Mouse (Mus musculus) neural tube, embryonic 11.5 days (tissue): Measurements from ENCODE around the gene Itm2b. TPM values are rescaled to one million over a fixed set of nuclear protein-coding genes. Genes with fewer than 3 reads are reported as not detected.

ENCODE experiments used
- ATAC-seq: fragments of 200-750 bp; cut with Nextera tagmentation; 2 replicates; pipeline ENCODE4 v1.8.0; 2017; ENCODE audit warnings: moderate number of reproducible peaks, mild to moderate bottlenecking, moderate TSS enrichment, moderate library complexity; ENCODE audit not compliant: insufficient read depth, low FRiP score, low TSS enrichment
- DNase-seq: peaks from one replicate; pipeline ENCODE4 v3.0.0-alpha.2; 2015; ENCODE audit warnings: low spot score
- H3K27ac ChIP-seq: fragments of 300-500 bp; sonication (generic); 2 replicates; pipeline ENCODE4 v1.5.1; 2014; ENCODE audit warnings: low read depth, mild to moderate bottlenecking, low read length
- H3K27me3 ChIP-seq: fragments of 300-500 bp; sonication (generic); 2 replicates; pipeline ENCODE4 v1.6.1; 2014; ENCODE audit warnings: mild to moderate bottlenecking, low read length, mixed read lengths; ENCODE audit not compliant: control insufficient read depth, insufficient read depth
- H3K36me3 ChIP-seq: fragments of 300-500 bp; sonication (generic); 2 replicates; pipeline ENCODE4 v1.6.1; 2014; ENCODE audit warnings: mild to moderate bottlenecking, low read length, moderate library complexity, mixed read lengths; ENCODE audit not compliant: control insufficient read depth, insufficient read depth
- H3K4me1 ChIP-seq: fragments of 300-500 bp; sonication (generic); 2 replicates; pipeline ENCODE4 v1.6.1; 2014; ENCODE audit warnings: low read length, mixed read lengths; ENCODE audit not compliant: control insufficient read depth, insufficient read depth
- H3K4me2 ChIP-seq: fragments of 300-500 bp; sonication (generic); 2 replicates; pipeline ENCODE4 v1.6.1; 2014; ENCODE audit warnings: low read depth, mild to moderate bottlenecking, moderate library complexity
- H3K4me3 ChIP-seq: fragments of 300-500 bp; sonication (generic); 2 replicates; pipeline ENCODE4 v1.5.1; 2014; ENCODE audit warnings: low read depth, low read length
- H3K9ac ChIP-seq: fragments of 300-500 bp; sonication (generic); 2 replicates; pipeline ENCODE4 v1.6.1; 2014; ENCODE audit warnings: mild to moderate bottlenecking, low read length
- H3K9me3 ChIP-seq: fragments of 300-500 bp; sonication (generic); 2 replicates; pipeline ENCODE4 v1.6.1; 2016; ENCODE audit warnings: low read length; ENCODE audit not compliant: control insufficient read depth
- WGBS: fragments of 180-500 bp; shearing (Covaris S2); extraction: QIAGEN DNeasy Blood & Tissue Kit; methylation state at CpG from one replicate; pipeline ENCODE4 v1.1.7; 2014; 5-methylcytosine and 5-hydroxymethylcytosine counted together
- polyA plus RNA-seq: library from polyadenylated mRNA; unstranded; fragments of >200 nt; fragmentation: Nextera tagmentation; extraction: Ambion mirVana; gene quantifications from 2 replicates; pipeline ENCODE4 v1.2.1, GENCODE M21; 2014

Gene Itm2b
- polyA plus RNA-seq, 1 experiment from 2014 or later: 349 TPM

DNA sequence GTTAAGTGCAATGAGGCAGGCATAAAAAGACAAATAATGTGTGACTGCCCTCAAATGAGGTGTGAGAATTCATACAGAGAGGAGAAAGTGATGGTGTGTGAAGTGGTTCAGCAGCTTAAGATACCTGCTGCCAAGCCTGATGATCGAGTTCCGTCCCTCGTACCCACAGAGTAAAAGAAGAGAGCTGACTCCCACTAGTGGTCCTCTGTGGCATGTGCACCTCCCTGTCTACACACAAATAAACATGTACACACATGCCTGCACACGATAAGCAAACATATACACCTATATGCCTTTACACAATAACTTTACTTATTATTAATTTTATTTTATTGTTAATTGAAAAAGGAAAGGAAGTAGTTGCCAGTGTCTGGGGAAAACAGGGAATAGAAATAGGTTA is 39.5 kb downstream of the Itm2b start:
- no peaks in the 10 kb centered on the region for H3K27me3 ChIP-seq
- H3K4me1 ChIP-seq: no peaks in the 10 kb centered on the region
- no peak overlapping the region for H3K27ac ChIP-seq
- DNase-seq: no peak
- H3K9me3 ChIP-seq: no peaks in the 10 kb centered on the region
- no peak overlapping the region for H3K4me2 ChIP-seq
- no peak for ATAC-seq
- no peak overlapping the region for H3K9ac ChIP-seq
- no peaks in the 10 kb centered on the region for H3K36me3 ChIP-seq
- 97% methylated on average over 4 of the region's 4 CpGs for WGBS
- H3K4me3 ChIP-seq: no peak overlapping the region

GRCm38 (mm10) chr14:73340051-73340755 is 44.9 kb downstream of the Itm2b start:
- H3K27me3 ChIP-seq: no peaks in the 10 kb centered on the region

GRCm38 (mm10) chr14:73339615-73340014 is 45.5 kb downstream of the Itm2b start:
- ATAC-seq (no peak), DNase-seq (no peak)
- H3K36me3 ChIP-seq: no peaks in the 10 kb centered on the region
- H3K4me3 ChIP-seq: no peak overlapping the region
- H3K9ac ChIP-seq: no peak overlapping the region
- no peaks in the 10 kb centered on the region for H3K27me3 ChIP-seq
- peaks cover 4% of the 10 kb centered on the region; the same call in 1 of the 2 replicates for H3K4me1 ChIP-seq
- WGBS: 82% methylated on average over 3 of the region's 3 CpGs
- no peaks in the 10 kb centered on the region for H3K9me3 ChIP-seq
- H3K4me2 ChIP-seq: no peak overlapping the region
- no peak overlapping the region for H3K27ac ChIP-seq

More at GRCm38 (mm10) chr14:73340051-73340755, 44.9 kb downstream of the Itm2b start:
- H3K4me1 ChIP-seq: 0 out of 2 replicates have a peak, but pooled peaks cover under 1% of the 10 kb centered on the region
- no peak overlapping the region for H3K4me2 ChIP-seq
- H3K9ac ChIP-seq: no peak overlapping the region
- no peaks in the 10 kb centered on the region for H3K36me3 ChIP-seq
- H3K27ac ChIP-seq: no peak overlapping the region
- ATAC-seq (no peak), DNase-seq (no peak)
- 63% methylated on average over 6 of the region's 6 CpGs for WGBS
- no peaks in the 10 kb centered on the region for H3K9me3 ChIP-seq
- H3K4me3 ChIP-seq: no peak overlapping the region

- DNase-seq: no peak
- WGBS: 86% methylated on average over 6 of the region's 6 CpGs
- no peak overlapping the region for H3K27ac ChIP-seq
- H3K4me2 ChIP-seq: no peak overlapping the region
- no peak for ATAC-seq
- no peaks in the 10 kb centered on the region for H3K9me3 ChIP-seq
- H3K27me3 ChIP-seq: no peaks in the 10 kb centered on the region
- no peak overlapping the region for H3K9ac ChIP-seq
- peaks cover 4% of the 10 kb centered on the region; the same call in 1 of the 2 replicates for H3K4me1 ChIP-seq
- no peaks in the 10 kb centered on the region for H3K36me3 ChIP-seq
- H3K4me3 ChIP-seq: no peak overlapping the region
These were observed 48.6 kb downstream of the Itm2b start for GRCm38 (mm10) chr14:73336316-73337080.

- no peaks in the 10 kb centered on the region for H3K9me3 ChIP-seq
- H3K4me3 ChIP-seq: no peak overlapping the region
- H3K27me3 ChIP-seq: no peaks in the 10 kb centered on the region
- WGBS: 78% methylated on average over 22 of the region's 22 CpGs
- no peak overlapping the region for H3K9ac ChIP-seq
- DNase-seq: no peak
- H3K4me1 ChIP-seq: peaks cover 4% of the 10 kb centered on the region; the same call in 1 of the 2 replicates
- no peaks in the 10 kb centered on the region for H3K36me3 ChIP-seq
- ATAC-seq: no peak
- no peak overlapping the region for H3K27ac ChIP-seq
- H3K4me2 ChIP-seq: no peak overlapping the region
These were observed 49.9 kb downstream of the Itm2b start for GRCm38 (mm10) chr14:73334926-73335805.

- no peak for DNase-seq
These were observed 51.2 kb downstream of the Itm2b start for GRCm38 (mm10) chr14:73333880-73334279.

DNA sequence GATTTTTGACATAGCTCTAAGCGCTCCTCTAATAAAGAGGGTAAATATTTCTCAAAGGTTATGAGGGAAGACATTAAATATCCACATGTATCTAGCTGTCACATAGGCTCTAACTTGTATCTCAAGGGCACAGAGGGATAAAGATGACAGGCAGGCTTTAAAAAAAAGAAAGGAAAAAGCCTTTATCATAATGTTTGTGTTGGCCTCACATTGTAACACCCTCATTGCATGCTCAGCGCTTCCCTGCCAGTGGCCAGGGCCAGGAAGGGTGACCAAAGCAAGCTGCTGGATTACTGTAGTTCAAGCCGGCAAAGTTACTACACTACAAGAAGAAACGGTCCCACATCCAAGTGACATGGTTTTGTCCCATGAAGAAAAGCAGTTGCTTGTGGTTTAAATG is 53.7 kb downstream of the Itm2b start:
- 90% methylated on average over 4 of the region's 4 CpGs for WGBS
- Histone ChIP-seq H3K27ac (no peak overlapping the region), H3K9me3 (no peaks in the 10 kb centered on the region), H3K9ac (no peak overlapping the region), H3K27me3 (no peaks in the 10 kb centered on the region), H3K4me2 (no peak overlapping the region), H3K4me3 (no peak overlapping the region), H3K4me1 (peaks cover 6% of the 10 kb centered on the region; the same call in 1 of the 2 replicates), H3K36me3 (no peaks in the 10 kb centered on the region)
- ATAC-seq (no peak), DNase-seq (no peak)

More at GRCm38 (mm10) chr14:73333880-73334279, 51.2 kb downstream of the Itm2b start:
- Histone ChIP-seq H3K9ac (no peak overlapping the region), H3K9me3 (no peaks in the 10 kb centered on the region), H3K4me1 (peaks cover 4% of the 10 kb centered on the region; the same call in 1 of the 2 replicates), H3K27ac (no peak overlapping the region), H3K4me2 (no peak overlapping the region), H3K27me3 (no peaks in the 10 kb centered on the region), H3K36me3 (no peaks in the 10 kb centered on the region), H3K4me3 (no peak overlapping the region)
- WGBS: 95% methylated on average over 3 of the region's 3 CpGs
- ATAC-seq: no peak

GRCm38 (mm10) chr14:73329871-73330270 is 55.2 kb downstream of the Itm2b start:
- no peak for ATAC-seq

More at GRCm38 (mm10) chr14:73329871-73330270, 55.2 kb downstream of the Itm2b start:
- Histone ChIP-seq H3K9me3 (no peaks in the 10 kb centered on the region), H3K4me3 (no peak overlapping the region), H3K36me3 (no peaks in the 10 kb centered on the region), H3K4me1 (0 out of 2 replicates have a peak, but pooled peaks cover 3% of the 10 kb centered on the region), H3K27me3 (no peaks in the 10 kb centered on the region), H3K27ac (no peak overlapping the region), H3K4me2 (no peak overlapping the region), H3K9ac (no peak overlapping the region)
- 90% methylated on average over 2 of the region's 2 CpGs for WGBS
- DNase-seq: no peak
